Mouse (Mus musculus) liver, postnatal 0 days (tissue): Measurements from ENCODE around the gene Uts2r. TPM values are rescaled to one million over a fixed set of nuclear protein-coding genes. Genes with fewer than 3 reads are reported as not detected.
A peak's percentile ranks its signal among the peaks of the same experiment; 100 is the strongest.

ENCODE experiments used
- ATAC-seq: fragments of 200-750 bp; cut with Nextera tagmentation; 2 replicates; pipeline ENCODE4 v1.8.0; 2017; ENCODE audit warnings: mild to moderate bottlenecking, moderate library complexity
- DNase-seq: peaks from one replicate; pipeline ENCODE4 v3.0.0-alpha.2; 2016
- H3K27ac ChIP-seq: fragments of 300-500 bp; sonication (generic); 2 replicates; pipeline ENCODE4 v1.5.1; 2014; ENCODE audit warnings: antibody characterized with exemption, moderate library complexity, mild to moderate bottlenecking, low read depth
- H3K27me3 ChIP-seq: fragments of 300-500 bp; sonication (generic); 2 replicates; pipeline ENCODE4 v1.6.1; 2014; ENCODE audit warnings: low read length, control low read depth, mixed read lengths; ENCODE audit not compliant: insufficient read depth
- H3K36me3 ChIP-seq: fragments of 300-500 bp; sonication (generic); replicated peaks from 2 replicates; pipeline ENCODE4 v1.6.1; 2014; ENCODE audit warnings: mild to moderate bottlenecking, control low read depth, low read length, moderate library complexity, mixed read lengths; ENCODE audit not compliant: insufficient read depth
- H3K4me1 ChIP-seq: fragments of 300-500 bp; sonication (generic); 2 replicates; pipeline ENCODE4 v1.6.1; 2014; ENCODE audit warnings: antibody characterized with exemption, mild to moderate bottlenecking, control low read depth; ENCODE audit not compliant: insufficient read depth
- H3K4me2 ChIP-seq: fragments of 300-500 bp; sonication (generic); 2 replicates; pipeline ENCODE4 v1.6.1; 2014; ENCODE audit warnings: low read depth, mild to moderate bottlenecking, low read length, moderate library complexity, mixed read lengths
- H3K4me3 ChIP-seq: fragments of 300-500 bp; sonication (generic); 2 replicates; pipeline ENCODE4 v1.5.1; 2014; ENCODE audit warnings: low read depth, low read length
- H3K9ac ChIP-seq: fragments of 300-500 bp; sonication (generic); replicated peaks from 2 replicates; pipeline ENCODE4 v1.6.1; 2014; ENCODE audit warnings: mild to moderate bottlenecking, moderate library complexity
- H3K9me3 ChIP-seq: fragments of 300-500 bp; sonication (generic); 2 replicates; pipeline ENCODE4 v1.6.1; 2016; ENCODE audit warnings: mild to moderate bottlenecking, control low read depth, low read length, mixed read lengths
- CTCF ChIP-seq: sonication (generic); IDR thresholded peaks from 2 replicates; pipeline ENCODE4 v1.5.1; 2016; ENCODE audit warnings: antibody characterized with exemption, low read depth
- EP300 ChIP-seq: IDR thresholded peaks from 2 replicates; pipeline ENCODE4 v1.6.1; 2016; ENCODE audit warnings: antibody characterized with exemption, low read depth, mild to moderate bottlenecking
- WGBS: fragments of 180-500 bp; shearing (Covaris S2); extraction: QIAGEN DNeasy Blood & Tissue Kit; methylation state at CpG from one replicate; pipeline ENCODE4 v1.1.7; 2014; ENCODE audit not compliant: insufficient replicate concordance; 5-methylcytosine and 5-hydroxymethylcytosine counted together
- polyA plus RNA-seq: library from polyadenylated mRNA; unstranded; fragments of >200 nt; fragmentation: Nextera tagmentation; extraction: Ambion mirVana; gene quantifications from 2 replicates; pipeline ENCODE4 v1.2.1, GENCODE M21; 2015

The Uts2r gene
- polyA plus RNA-seq, 1 experiment from 2014 or later = not detected

DNA sequence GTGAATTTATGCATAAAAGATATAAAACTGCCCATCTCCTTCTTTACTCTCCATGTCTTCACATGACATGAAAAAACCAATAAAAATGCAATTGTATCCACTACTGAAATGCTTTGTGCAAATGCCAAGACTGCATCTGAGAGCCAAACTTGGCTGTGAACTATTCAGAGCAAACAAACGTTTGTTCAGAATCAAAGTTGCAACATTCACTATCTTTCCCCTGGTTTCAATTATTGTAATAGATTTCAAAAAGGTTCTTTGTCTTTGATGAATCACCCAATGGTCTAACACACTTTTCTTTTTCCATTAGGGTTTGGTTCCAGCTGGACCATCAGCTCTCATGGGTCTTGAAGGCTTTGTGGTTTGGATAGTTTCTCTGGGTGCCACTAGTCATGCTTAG is 30.5 kb upstream of the Uts2r start:
- Histone ChIP-seq H3K9ac (no peak overlapping the region), H3K27me3 (no peaks in the 10 kb centered on the region), H3K36me3 (no peaks in the 10 kb centered on the region), H3K4me3 (no peak overlapping the region), H3K9me3 (no peaks in the 10 kb centered on the region), H3K4me1 (0 out of 2 replicates have a peak, but pooled peaks cover 3% of the 10 kb centered on the region), H3K27ac (no peak overlapping the region), H3K4me2 (no peak overlapping the region)
- no peak for DNase-seq
- no peak for ATAC-seq
- WGBS = 46% methylated on average over 1 of the region's 1 CpGs
- TF ChIP-seq CTCF (no peak), EP300 (no peak)

DNA sequence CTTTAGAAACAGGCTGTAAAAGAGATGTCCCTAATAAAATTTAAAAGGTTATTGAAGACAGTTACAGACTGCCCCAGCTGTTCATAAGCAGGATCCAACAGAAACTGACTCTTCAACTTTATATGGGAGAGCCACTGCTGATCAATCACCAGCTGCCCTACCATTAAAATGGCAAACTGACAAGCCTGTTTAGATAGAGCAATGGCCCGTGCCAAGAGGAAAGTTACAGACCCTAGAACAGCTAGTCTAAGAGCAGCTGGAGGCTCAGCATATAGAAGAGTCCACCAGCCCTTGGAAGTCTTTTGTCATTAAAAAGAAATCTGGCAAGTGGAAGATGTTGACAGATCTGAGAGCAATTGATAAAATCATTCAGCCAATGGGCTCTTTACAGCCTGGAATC is 25.5 kb upstream of the Uts2r start:
- no peak for DNase-seq
- Histone ChIP-seq H3K4me3 (no peak overlapping the region), H3K27me3 (no peaks in the 10 kb centered on the region), H3K36me3 (no peaks in the 10 kb centered on the region), H3K9ac (no peak overlapping the region), H3K27ac (no peak overlapping the region), H3K4me1 (peaks cover 5% of the 10 kb centered on the region; the same call in 1 of the 2 replicates), H3K9me3 (no peaks in the 10 kb centered on the region), H3K4me2 (no peak overlapping the region)
- no peak for TF ChIP-seq CTCF
- TF ChIP-seq EP300 = no peak
- no peak for ATAC-seq
- WGBS = 50% methylated on average over 1 of the region's 1 CpGs

DNA sequence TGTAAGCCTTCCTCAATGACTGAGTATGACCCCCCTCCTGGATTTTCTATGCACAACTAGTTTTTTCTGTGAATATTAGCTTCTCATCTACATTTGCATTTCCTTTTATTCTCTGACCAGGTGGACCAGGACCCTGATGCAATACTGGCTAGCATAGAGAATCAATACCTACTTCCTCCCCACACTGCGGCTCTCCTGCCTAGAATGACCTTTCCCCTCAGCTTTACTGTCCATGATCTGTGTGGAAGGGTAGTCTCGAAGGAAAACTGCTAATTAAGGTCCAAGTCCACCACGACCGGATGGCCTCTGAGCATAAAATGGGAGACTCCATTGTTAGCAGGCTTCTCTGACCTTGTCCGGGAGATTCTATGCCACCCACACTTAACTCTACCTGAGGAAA is 22.4 kb upstream of the Uts2r start:
- H3K9me3 ChIP-seq = no peaks in the 10 kb centered on the region
- ATAC-seq (peak; percentile 79), DNase-seq (no peak)
- TF ChIP-seq CTCF (no peak), EP300 (no peak)
- no peaks in the 10 kb centered on the region for H3K27me3 ChIP-seq
- H3K4me3 ChIP-seq = no peak overlapping the region
- H3K4me2 ChIP-seq = no peak overlapping the region
- no peak overlapping the region for H3K9ac ChIP-seq
- peaks cover 5% of the 10 kb centered on the region for H3K4me1 ChIP-seq
- H3K27ac ChIP-seq = peak overlapping the region; percentile 60
- no peaks in the 10 kb centered on the region for H3K36me3 ChIP-seq
- 52% methylated on average over 5 of the region's 5 CpGs for WGBS

DNA sequence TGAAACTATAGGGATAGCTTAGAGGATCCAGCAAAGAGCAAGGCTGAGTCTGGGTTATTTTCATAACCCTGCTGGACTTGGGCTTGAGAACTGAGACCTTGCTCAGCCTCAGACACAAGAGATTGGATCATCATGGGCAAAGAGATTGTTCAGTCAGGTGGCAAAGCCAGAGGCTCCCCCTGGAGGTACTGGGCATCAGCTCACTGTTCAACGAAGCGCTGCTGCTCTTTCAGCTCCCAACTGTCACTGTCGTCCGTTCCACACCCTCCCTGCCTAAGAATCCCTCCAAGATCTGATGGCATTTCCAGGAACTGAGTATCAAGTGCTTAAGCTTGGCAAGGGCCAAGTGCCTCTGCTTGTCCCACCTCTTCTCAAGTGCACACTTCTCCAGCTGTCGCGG is 21.3 kb upstream of the Uts2r start:
- 53% methylated on average over 6 of the region's 6 CpGs for WGBS
- DNase-seq (no peak), ATAC-seq (no peak)
- no peaks in the 10 kb centered on the region for H3K36me3 ChIP-seq
- H3K9me3 ChIP-seq = no peaks in the 10 kb centered on the region
- no peak for TF ChIP-seq EP300
- TF ChIP-seq CTCF = peak; percentile 39
- H3K4me2 ChIP-seq = no peak overlapping the region
- no peak overlapping the region for H3K27ac ChIP-seq
- H3K4me1 ChIP-seq = peaks cover 10% of the 10 kb centered on the region
- H3K27me3 ChIP-seq = no peaks in the 10 kb centered on the region
- no peak overlapping the region for H3K4me3 ChIP-seq
- H3K9ac ChIP-seq = no peak overlapping the region

DNA sequence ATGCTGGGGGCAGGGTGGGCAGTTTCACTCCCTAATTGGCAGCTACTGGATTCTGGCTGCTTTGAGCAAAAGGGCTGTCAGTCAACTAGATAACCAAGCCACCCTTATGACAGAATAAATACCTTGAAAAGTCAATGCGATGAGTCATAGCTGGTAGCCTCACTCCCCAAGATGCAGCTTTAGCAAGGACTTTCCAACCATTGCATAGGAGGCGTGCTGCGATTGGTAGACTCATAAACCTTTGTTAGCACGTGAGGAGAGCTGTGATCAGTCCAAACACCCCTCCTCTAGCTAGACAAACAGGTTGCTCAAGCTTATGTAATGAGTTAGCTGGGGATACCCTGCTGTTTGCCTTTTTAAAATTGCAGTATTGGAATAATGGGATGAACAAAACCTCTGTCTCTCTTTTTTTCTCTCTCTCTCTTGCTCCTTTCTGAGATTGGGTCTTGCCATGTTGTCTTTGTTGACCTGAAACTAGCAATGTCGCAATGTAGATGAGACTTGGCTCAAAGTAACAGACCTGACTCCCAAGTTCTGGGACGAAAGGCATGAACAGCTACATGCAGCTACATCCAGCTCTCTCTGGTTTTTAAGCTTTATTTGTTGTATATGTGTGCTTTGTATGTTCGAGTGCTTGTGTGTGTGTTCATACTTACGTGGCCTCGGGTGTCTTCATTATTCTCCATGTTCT is 16.6 kb upstream of the Uts2r start:
- Histone ChIP-seq H3K4me1 (peaks cover 7% of the 10 kb centered on the region), H3K4me3 (no peak overlapping the region), H3K27ac (no peak overlapping the region), H3K36me3 (no peaks in the 10 kb centered on the region), H3K4me2 (no peak overlapping the region), H3K27me3 (no peaks in the 10 kb centered on the region), H3K9ac (no peak overlapping the region), H3K9me3 (no peaks in the 10 kb centered on the region)
- TF ChIP-seq CTCF (no peak), EP300 (no peak)
- WGBS = 61% methylated on average over 9 of the region's 9 CpGs
- ATAC-seq (peak; percentile 75), DNase-seq (no peak)

DNA sequence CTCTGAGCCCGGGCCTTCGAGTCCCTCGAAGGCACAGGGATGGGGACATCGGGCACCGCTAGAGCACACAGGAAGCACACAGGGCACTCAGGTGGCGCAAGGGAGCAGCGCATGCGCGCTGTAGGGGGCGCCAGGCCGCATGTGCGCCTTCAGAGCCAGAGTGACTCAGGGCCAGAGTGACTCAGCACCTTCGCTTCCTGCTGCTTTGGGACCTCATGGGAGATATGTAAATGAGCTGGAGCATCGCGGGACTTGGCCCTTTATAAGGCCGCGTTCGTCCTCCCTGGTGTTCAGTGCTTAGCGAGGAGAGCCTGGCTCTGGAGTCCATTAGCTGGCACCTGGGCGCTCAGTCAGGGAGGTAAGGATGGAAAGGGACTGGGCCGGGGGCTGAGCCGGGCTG is 14.2 kb upstream of the Uts2r start, which contains the start of gene Tex19.1:
Gene Tex19.1 (plus strand): TSS at position 279 of the 400 bp plus-strand sequence.
- Histone ChIP-seq H3K36me3 (no peaks in the 10 kb centered on the region), H3K9ac (no peak within 1 kb of the TSS), H3K9me3 (no peaks in the 10 kb centered on the region), H3K4me1 (peaks cover 5% of the 10 kb centered on the region), H3K27me3 (no peaks in the 10 kb centered on the region), H3K4me2 (no peak within 1 kb of the TSS), H3K4me3 (no peak within 1 kb of the TSS), H3K27ac (no peak within 1 kb of the TSS)
- ATAC-seq (peak; percentile 31), DNase-seq (peak; percentile 28)
- TF ChIP-seq EP300 (no peak), CTCF (0 out of 2 replicates have a peak, but pooled peaks have one; percentile 10)
- 84% methylated on average over 22 of the region's 22 CpGs for WGBS
